Mouse (Mus musculus): ENCODE data around the gene Unc5b.
A peak's percentile ranks its signal among the peaks of the same experiment; 100 is the strongest.

The Unc5b gene

DNA sequence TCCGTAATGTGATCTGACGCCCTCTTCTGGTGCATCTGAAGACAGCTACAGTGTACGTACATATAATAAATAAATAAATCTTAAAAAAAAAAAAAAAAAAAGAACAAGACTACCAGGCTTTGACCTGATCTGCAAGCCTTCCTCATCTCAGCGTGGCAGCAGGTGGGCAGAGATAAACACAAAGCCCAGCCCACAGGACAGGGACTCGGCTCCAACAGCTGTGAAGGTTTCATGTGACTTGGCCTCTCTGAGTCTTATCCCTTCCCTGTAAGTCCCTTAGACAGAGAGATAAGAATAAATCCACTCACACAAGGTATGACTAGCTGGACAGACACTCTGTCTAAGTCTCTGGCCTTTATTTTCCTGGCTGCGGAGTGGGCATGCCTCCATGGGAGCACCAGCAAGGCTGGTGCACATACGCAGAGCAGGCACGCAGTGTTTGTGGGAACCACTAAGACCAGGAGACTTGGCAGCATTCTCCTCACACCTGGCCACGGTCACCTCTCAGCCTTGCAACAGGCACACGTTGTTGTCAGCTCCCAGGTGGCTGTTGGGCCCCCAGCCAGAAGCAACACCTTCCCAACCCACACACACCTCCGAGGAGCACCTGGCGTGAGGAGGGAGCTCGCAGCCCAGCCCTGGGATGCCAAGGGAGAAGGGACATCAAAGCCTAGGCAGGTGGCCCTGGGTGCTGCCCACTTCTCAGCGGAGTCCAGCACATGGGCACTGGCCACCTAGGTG is 33.5 kb downstream of the Unc5b start:
- no peak for DNase-seq (ENCODE audit: low spot score)

GRCm38 (mm10) chr10:60796474-60796873 is 34.9 kb downstream of the Unc5b start:
- no peak for DNase-seq (ENCODE audit: low spot score)

DNA sequence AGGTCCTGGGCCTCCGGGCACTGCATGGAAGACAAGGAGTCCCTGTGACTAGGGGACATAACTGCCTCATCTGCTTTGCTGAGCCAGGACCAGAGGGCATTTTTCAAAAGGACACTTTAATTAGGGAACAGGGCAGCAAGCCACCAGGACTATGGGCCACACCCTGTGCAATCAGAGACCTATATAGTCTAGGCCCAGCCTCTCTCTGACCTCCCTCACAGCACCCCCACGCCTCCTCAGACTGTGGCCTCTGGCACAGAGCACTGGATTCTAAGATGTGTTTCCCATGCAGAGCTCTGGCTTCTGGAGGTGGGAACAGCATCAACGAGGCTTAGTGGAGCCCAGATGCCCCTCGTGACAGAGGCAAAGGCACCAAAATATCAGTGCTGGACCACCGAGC is 35.4 kb downstream of the Unc5b start:
- no peak for DNase-seq (ENCODE audit: low spot score)

GRCm38 (mm10) chr10:60794792-60795191 is 36.6 kb downstream of the Unc5b start:
- DNase-seq (ENCODE audit: low spot score): no peak

DNA sequence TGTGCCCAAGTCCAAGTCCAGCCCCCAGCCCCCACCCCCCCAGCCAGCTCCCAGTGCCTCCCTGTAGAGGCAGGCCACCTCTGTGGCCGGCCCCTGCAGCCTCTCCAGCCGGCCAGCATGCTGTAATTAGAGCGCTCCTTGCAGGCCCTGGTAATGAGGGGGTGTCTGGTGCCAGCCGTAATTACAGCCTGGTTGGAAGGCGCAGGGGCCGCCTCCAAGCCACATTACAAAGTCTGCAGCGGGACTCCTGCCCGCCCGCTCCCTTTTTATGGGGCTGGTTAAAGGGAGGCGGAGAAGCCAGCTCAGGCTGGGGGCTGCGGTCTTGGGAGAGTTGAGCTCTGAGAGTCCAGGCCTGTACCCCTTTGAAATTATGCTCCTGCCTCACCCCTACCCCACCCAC is 37.0 kb downstream of the Unc5b start:
- no peak for DNase-seq (ENCODE audit: low spot score)

DNA sequence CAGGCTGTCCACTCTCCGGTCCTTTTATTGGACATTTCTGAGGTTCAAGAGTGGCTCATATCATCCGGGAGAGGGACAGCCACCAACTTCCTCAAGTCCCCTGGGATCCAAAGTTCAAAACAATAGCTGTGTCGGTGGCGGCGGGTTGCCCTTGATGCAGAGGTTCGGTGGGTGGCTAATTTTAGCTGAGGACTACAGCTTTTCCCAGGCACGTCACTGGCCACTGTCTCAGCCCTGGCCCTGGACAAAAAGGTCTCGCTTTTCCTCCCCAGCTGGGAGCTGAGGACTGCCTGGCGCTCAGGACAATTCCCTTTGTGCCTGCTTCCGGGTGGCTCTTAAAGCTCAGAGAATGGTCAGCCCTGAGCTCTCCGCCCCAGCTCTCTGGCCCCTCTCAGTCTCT is 38.5 kb downstream of the Unc5b start:
- DNase-seq (ENCODE audit: low spot score): no peak

DNA sequence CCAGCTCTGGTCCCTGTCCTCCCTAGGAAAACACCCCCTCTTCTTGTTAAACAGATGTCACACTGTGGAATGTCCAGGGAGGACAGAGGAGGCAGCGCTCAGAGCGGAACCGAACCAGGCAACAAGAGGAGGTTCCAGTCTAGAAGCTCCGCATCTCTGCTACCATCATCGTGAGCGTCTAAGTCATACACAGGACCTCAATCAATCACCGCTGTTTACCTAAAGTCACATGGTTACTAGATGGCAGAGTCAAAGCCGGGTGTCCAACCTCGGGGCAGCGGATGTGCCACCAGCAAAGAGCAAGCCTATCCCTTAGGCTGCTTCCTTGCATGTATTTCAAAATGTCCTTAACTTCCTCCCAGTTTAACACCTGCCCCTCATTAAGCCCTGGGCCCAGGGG is 39.0 kb downstream of the Unc5b start:
- DNase-seq (ENCODE audit: low spot score): no peak

- DNase-seq (ENCODE audit: low spot score): no peak
These were observed 40.5 kb downstream of the Unc5b start for GRCm38 (mm10) chr10:60790912-60791311.

GRCm38 (mm10) chr10:60787303-60788074 is 43.9 kb downstream of the Unc5b start:
- DNase-seq (ENCODE audit: low spot score): no peak

GRCm38 (mm10) chr10:60783608-60784007 is 47.8 kb downstream of the Unc5b start:
- no peak for DNase-seq (ENCODE audit: low spot score)

DNA sequence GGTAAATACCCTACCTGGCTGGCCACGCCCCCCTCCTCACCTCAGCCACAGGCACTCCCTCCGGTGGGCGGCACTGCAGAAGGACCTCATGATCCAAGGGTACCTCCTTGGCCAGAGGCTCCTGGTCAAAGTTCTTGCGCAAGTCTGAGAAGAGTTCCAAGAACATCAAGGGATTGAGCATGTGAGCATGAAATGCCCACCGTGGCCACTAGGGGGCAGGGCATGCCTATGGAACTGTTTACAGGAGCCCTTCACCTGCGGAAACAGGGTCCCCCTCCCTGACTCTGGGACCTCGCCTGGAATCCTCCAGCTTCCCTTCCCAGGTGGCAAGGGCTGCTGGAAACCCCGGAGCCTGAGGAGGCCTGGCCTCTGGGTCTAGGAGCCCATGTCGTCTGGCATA is 51.8 kb downstream of the Unc5b start:
- DNase-seq (ENCODE audit: low spot score): peak; percentile 89

GRCm38 (mm10) chr10:60778542-60778941 is 52.8 kb downstream of the Unc5b start:
- peak; percentile 79 for DNase-seq (ENCODE audit: low spot score)

DNA sequence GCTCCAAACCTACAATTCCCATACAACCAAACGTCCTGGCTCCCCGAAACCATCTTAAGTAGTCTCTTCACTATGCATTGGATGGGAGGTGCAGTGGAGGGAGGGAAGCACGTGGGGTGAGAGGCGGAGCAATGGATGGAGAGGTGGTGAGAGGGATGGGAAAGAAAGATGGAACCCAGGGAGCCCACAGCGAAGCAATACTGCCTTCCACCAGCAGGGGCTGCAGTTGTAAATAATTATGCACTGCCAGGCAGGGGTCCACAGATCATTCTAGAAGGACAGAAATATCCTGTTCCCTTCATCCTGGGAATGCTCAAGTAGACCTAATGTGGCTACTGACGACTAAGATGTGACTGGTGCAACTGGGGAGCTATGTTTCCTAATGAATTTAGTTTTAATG is 55.9 kb downstream of the Unc5b start:
- no peak for DNase-seq (ENCODE audit: low spot score)

- no peak for DNase-seq (ENCODE audit: low spot score)
These were observed 56.8 kb downstream of the Unc5b start for GRCm38 (mm10) chr10:60774616-60775015.

- no peak for DNase-seq (ENCODE audit: low spot score)
These were observed 60.5 kb downstream of the Unc5b start for GRCm38 (mm10) chr10:60770855-60771254.

GRCm38 (mm10) chr10:60768614-60769013 is 62.8 kb downstream of the Unc5b start:
- no peak for DNase-seq (ENCODE audit: low spot score)

DNA sequence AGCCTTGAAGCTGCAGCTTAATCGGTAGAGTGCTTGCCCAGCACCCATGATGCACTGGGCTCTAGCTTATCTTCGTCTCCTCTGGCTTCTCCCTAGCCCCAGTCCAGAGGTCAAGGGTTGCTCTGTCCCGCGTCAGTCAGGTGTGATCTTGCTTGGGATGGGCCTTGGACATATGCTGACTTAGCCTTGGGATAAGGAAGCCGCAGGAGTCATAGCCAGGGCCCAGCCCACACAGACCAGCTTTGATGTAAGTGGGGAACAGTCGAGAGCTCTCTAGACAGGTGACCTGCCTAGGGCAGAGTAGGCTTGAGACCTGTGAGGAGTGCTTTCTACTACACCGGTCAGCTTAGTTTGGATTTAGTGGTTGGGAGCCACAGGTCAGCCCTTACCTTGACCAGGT is 64.0 kb downstream of the Unc5b start:
- no peak for DNase-seq (ENCODE audit: low spot score)

DNA sequence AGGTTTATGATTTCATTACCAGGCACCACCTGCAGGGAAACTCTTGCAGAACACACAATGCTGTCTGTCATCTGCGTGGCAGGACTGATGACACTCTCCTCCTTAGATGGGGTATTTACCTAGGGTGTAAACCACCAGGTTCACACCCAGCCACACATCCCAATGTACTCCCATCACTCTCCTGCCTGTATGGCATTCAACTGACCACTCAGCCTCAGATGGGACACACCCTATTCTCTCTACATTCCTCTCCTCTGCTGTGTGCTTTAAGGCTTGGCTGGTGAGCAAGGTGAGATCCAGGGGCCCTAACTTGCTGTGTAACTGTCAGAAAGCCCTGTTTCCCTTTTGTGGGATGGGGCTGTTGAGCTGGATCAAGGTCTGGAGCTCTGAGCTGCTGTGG is 69.3 kb downstream of the Unc5b start:
- no peak for DNase-seq (ENCODE audit: low spot score)

DNA sequence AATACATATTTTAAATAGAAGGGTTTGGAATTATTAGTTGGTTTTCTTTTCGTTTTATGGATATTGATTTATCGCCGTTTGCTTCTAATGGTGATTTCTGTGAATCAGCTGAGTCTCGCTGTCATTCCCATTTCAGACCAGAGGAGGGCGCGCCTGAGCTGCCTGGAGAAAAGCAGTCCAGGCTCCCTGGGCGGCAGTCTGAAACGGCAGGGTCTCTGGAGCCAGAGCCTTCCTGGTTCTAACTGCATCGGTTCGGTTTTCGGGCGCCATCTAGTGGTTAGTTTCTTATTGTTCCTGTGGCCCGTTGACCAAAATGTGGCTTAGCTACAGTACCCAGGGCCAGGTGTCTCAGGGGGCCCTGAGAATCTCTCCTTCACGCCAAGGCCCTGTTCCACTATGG is 71.0 kb downstream of the Unc5b start:
- DNase-seq (ENCODE audit: low spot score): peak; percentile 94

GRCm38 (mm10) chr10:60756992-60757391 is 74.4 kb downstream of the Unc5b start:
- peak; percentile 74 for DNase-seq (ENCODE audit: low spot score)

DNA sequence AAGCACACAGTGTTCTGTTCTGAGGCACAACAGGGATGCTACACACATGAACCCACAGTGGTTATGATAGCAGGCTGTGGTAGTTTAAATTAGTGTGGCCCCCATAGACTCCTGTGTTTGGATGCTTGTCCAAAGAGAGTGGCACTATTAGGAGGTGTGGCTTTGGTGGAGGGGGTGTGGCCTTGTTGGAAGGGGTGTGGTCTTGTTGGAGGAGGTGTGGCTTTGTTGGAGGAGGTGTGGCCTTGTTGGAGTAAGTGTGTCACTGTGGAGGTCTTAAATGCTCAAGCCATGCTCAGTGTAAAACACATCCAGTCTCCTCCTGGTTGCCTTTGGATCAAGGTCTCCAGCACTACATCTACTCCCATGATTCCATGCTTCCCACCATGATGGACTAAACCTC is 75.2 kb downstream of the Unc5b start:
- no peak for DNase-seq (ENCODE audit: low spot score)

- no peak for DNase-seq (ENCODE audit: low spot score)
These were observed 77.4 kb downstream of the Unc5b start for GRCm38 (mm10) chr10:60753941-60754340.

GRCm38 (mm10) chr10:60753261-60753660 is 78.1 kb downstream of the Unc5b start:
- no peak for DNase-seq (ENCODE audit: low spot score)
